Mouse (Mus musculus) liver, embryonic 16.5 days (tissue): ENCODE measurements around the gene Ypel5. TPM values are rescaled to one million over a fixed set of nuclear protein-coding genes. Genes with fewer than 3 reads are reported as not detected.
A peak's percentile ranks its signal among the peaks of the same experiment; 100 is the strongest.

Experiments used
- ATAC-seq: fragments of 200-750 bp; cut with Nextera tagmentation; 2 replicates; pipeline ENCODE4 v1.8.0; 2017; ENCODE audit warnings: low read depth, mild to moderate bottlenecking, moderate number of reproducible peaks, moderate library complexity
- H3K27ac ChIP-seq: fragments of 300-500 bp; sonication (generic); 2 replicates; pipeline ENCODE4 v1.5.1; 2014; ENCODE audit warnings: mild to moderate bottlenecking, low read length
- H3K27me3 ChIP-seq: fragments of 300-500 bp; sonication (generic); 2 replicates; pipeline ENCODE4 v1.6.1; 2014; ENCODE audit warnings: low read depth, low read length, mixed read lengths; ENCODE audit not compliant: control insufficient read depth, insufficient read depth
- H3K36me3 ChIP-seq: fragments of 300-500 bp; sonication (generic); 2 replicates; pipeline ENCODE4 v1.6.1; 2014; ENCODE audit warnings: mild to moderate bottlenecking; ENCODE audit not compliant: control insufficient read depth, insufficient read depth
- H3K4me1 ChIP-seq: fragments of 300-500 bp; sonication (generic); 2 replicates; pipeline ENCODE4 v1.6.1; 2014; ENCODE audit warnings: low read depth, low read length, mixed read lengths; ENCODE audit not compliant: control insufficient read depth
- H3K4me2 ChIP-seq: fragments of 300-500 bp; sonication (generic); 2 replicates; pipeline ENCODE4 v1.6.1; 2014; ENCODE audit warnings: low read depth, low read length, mixed read lengths
- H3K4me3 ChIP-seq: fragments of 300-500 bp; sonication (generic); 2 replicates; pipeline ENCODE4 v1.5.1; 2014; ENCODE audit warnings: low read depth, mild to moderate bottlenecking, low read length
- H3K9ac ChIP-seq: fragments of 300-500 bp; sonication (generic); 2 replicates; pipeline ENCODE4 v1.6.1; 2014; ENCODE audit warnings: low read depth, low read length
- H3K9me3 ChIP-seq: fragments of 300-500 bp; sonication (generic); replicated peaks from 2 replicates; pipeline ENCODE4 v1.6.1; 2016; ENCODE audit warnings: low read length; ENCODE audit not compliant: control insufficient read depth
- WGBS: fragments of 180-500 bp; shearing (Covaris S2); extraction: QIAGEN DNeasy Blood & Tissue Kit; methylation state at CpG from one replicate; pipeline ENCODE4 v1.1.7; 2014; ENCODE audit not compliant: insufficient replicate concordance; 5-methylcytosine and 5-hydroxymethylcytosine counted together
- polyA plus RNA-seq: library from polyadenylated mRNA; unstranded; fragments of >200 nt; fragmentation: Nextera tagmentation; extraction: Ambion mirVana; gene quantifications from 2 replicates; pipeline ENCODE4 v1.2.1, GENCODE M21; 2015

Ypel5 gene
- 88.3 and 92.7 TPM in 2 replicates for polyA plus RNA-seq

DNA sequence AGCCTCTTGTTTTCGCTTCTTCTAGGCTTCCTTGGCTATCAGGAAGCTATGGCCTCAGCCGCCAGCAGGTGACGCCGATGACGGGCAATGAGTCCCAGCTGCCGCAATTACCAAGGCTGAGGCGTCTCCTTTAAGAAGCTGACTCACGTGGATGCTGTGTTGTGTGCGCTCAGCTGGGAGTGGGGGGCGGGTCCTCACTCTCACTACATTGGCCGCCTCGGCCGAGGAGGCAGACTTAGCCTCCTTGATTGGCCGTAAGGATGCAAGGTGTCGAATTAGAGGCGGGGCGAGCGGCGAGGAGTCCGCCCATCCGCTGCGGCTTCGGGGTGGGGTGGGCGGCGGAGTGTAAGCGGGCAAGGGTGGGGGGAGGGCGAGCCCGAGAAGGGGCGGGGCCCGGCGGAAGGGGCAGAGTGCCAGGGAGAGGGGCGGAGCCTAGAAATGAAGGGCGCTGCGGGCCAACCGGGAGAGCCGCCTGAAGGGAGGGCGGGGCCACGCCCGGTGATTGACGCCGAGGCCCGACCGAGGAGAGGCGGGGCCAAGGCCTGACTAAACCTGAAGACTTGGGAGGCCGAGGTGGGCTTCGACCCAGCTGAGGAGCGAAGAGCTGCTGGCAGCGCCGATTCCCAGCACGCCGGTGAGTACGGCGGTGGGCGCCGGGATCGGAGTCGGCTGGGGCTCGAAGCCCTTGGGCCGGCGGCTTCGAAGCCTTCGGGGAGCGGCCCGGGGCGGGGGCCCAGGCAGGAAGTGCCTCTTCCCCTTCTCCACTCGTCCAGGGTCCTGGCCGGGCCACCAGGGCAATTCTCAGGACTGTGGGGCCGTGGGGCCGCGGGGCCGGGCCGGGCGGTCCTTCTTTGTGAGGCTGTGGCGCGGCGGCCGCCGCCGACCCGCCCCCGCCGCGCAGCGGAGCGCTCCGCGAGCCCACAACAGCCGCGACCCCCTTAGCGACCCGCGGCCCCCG, at the start of gene Ypel5:
TSS of gene Ypel5 (plus strand) at position 296 of the 958 bp plus-strand sequence.
- H3K27ac ChIP-seq = peak within 1 kb of the TSS; percentile 99
- ATAC-seq = peak; percentile 93
- under 1% methylated on average over 79 of the region's 93 CpGs for WGBS
- peak within 1 kb of the TSS; percentile 94 for H3K4me3 ChIP-seq
- H3K4me1 ChIP-seq = peaks cover 16% of the 10 kb centered on the region
- H3K4me2 ChIP-seq = peak within 1 kb of the TSS; percentile 87
- H3K9ac ChIP-seq = peak within 1 kb of the TSS; percentile 100
- peaks cover 3% of the 10 kb centered on the region for H3K36me3 ChIP-seq
- H3K27me3 ChIP-seq = no peaks in the 10 kb centered on the region
- no peaks in the 10 kb centered on the region for H3K9me3 ChIP-seq

GRCm38 (mm10) chr17:72787886-72788436, 48.3 kb upstream of the Ypel5 start:
- 24% methylated on average over 6 of the region's 6 CpGs for WGBS
- Histone ChIP-seq H3K36me3 (no peaks in the 10 kb centered on the region), H3K9me3 (no peaks in the 10 kb centered on the region), H3K4me3 (no peak overlapping the region), H3K27me3 (no peaks in the 10 kb centered on the region), H3K9ac (no peak overlapping the region), H3K4me1 (no peaks in the 10 kb centered on the region), H3K4me2 (no peak overlapping the region), H3K27ac (no peak overlapping the region)
- no peak for ATAC-seq

DNA sequence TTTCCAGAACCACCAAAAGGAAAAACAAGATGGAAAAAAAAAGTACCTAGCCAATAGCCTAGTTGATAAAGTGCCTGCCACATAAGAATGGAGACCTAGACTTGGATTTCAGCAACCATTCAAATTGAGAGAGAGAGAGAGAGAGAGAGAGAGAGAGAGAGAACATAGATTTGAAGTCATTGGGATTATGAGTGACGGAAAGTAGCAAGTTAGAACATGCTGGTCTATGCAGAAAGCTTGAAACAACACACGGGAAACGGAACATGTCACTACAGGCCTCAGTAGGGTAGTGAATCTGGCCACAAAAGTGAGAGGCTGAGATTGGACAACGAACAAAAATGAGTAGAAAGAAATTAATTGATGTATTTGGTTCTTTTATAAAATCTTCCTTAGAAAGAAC, 43.0 kb upstream of the Ypel5 start:
- Histone ChIP-seq H3K9ac (no peak overlapping the region), H3K4me3 (no peak overlapping the region), H3K4me1 (no peaks in the 10 kb centered on the region), H3K4me2 (no peak overlapping the region), H3K9me3 (no peaks in the 10 kb centered on the region), H3K36me3 (no peaks in the 10 kb centered on the region), H3K27ac (no peak overlapping the region), H3K27me3 (no peaks in the 10 kb centered on the region)
- no peak for ATAC-seq
- WGBS = 70% methylated on average over 4 of the region's 4 CpGs

DNA sequence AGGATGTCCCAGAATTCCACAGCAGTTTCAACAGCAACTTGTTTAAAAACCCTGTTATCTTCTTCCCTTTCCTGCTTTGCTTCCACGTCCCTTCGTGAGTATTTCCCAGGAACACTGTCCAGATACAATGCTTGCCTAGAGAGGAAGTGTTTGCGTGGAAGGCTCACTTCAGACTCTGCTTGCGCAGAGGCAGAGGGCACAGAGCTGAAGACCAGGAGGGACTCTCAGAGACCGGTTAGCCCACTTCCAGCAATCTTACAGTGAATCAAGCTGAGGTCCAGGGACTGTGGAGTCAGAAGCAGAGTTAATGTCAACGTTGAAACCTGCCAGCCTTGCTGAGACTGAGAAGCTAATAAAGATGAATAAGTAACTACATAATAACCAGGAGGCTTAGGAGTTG, 41.6 kb upstream of the Ypel5 start:
- Histone ChIP-seq H3K36me3 (no peaks in the 10 kb centered on the region), H3K9me3 (no peaks in the 10 kb centered on the region), H3K27me3 (no peaks in the 10 kb centered on the region), H3K4me3 (no peak overlapping the region), H3K4me2 (no peak overlapping the region), H3K4me1 (no peaks in the 10 kb centered on the region), H3K9ac (no peak overlapping the region), H3K27ac (no peak overlapping the region)
- ATAC-seq = no peak
- 30% methylated on average over 6 of the region's 6 CpGs for WGBS

GRCm38 (mm10) chr17:72795392-72796047, 40.7 kb upstream of the Ypel5 start:
- Histone ChIP-seq H3K4me1 (no peaks in the 10 kb centered on the region), H3K4me3 (no peak overlapping the region), H3K9me3 (no peaks in the 10 kb centered on the region), H3K36me3 (no peaks in the 10 kb centered on the region), H3K27me3 (no peaks in the 10 kb centered on the region), H3K9ac (no peak overlapping the region), H3K27ac (no peak overlapping the region), H3K4me2 (no peak overlapping the region)
- WGBS = 23% methylated on average over 9 of the region's 9 CpGs
- ATAC-seq = no peak

DNA sequence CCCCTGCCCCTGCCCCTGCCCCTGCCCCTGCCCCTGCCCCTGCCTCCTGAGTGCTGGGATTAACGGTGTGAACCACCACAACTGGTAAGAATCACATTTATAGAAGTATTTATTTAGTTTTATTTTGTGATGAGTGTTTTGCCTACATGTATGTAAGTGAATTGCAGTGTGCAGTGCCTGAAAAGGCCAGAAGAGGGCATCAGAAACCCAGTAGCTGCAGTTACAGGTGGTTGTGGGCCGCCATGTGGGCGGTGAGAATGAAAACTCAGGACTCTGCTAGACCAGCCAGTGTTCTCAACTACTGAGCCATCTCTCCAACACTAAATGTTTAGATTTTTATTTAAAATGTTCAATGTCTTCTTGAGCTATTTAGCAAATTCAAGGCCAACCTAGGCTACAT, 39.7 kb upstream of the Ypel5 start:
- H3K27ac ChIP-seq = no peak overlapping the region
- H3K9me3 ChIP-seq = no peaks in the 10 kb centered on the region
- H3K4me1 ChIP-seq = no peaks in the 10 kb centered on the region
- WGBS = 73% methylated on average over 3 of the region's 3 CpGs
- no peak for ATAC-seq
- H3K36me3 ChIP-seq = no peaks in the 10 kb centered on the region
- no peak overlapping the region for H3K9ac ChIP-seq
- no peak overlapping the region for H3K4me3 ChIP-seq
- H3K4me2 ChIP-seq = no peak overlapping the region
- H3K27me3 ChIP-seq = no peaks in the 10 kb centered on the region

DNA sequence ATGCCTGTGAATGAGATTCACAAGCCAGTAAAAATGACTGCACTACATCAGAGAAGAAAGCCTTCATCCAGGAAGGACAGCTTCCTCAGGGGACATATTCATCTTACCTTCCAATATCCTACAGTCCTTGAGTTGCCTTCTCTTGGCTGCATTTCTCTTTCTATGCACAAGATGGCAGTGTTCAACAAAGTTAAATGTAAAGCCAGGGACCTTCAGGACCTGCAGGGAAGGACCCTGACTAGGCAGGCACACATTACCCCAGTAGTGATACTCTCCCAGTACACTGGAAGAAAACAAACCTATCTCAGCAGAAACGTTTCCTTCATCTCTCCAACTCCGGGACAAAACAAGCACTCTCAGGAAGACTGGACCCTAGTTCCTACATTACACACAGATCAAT, 38.4 kb upstream of the Ypel5 start:
- no peaks in the 10 kb centered on the region for H3K27me3 ChIP-seq
- H3K9me3 ChIP-seq = no peaks in the 10 kb centered on the region
- no peak overlapping the region for H3K4me3 ChIP-seq
- ATAC-seq = no peak
- H3K9ac ChIP-seq = no peak overlapping the region
- no peak overlapping the region for H3K27ac ChIP-seq
- H3K4me1 ChIP-seq = no peaks in the 10 kb centered on the region
- H3K36me3 ChIP-seq = no peaks in the 10 kb centered on the region
- no peak overlapping the region for H3K4me2 ChIP-seq
- 14% methylated on average over 2 of the region's 2 CpGs for WGBS

- no peak overlapping the region for H3K4me3 ChIP-seq
- H3K27ac ChIP-seq = no peak overlapping the region
- H3K36me3 ChIP-seq = no peaks in the 10 kb centered on the region
- no peaks in the 10 kb centered on the region for H3K9me3 ChIP-seq
- H3K4me1 ChIP-seq = no peaks in the 10 kb centered on the region
- WGBS = 49% methylated on average over 7 of the region's 7 CpGs
- H3K27me3 ChIP-seq = no peaks in the 10 kb centered on the region
- H3K9ac ChIP-seq = no peak overlapping the region
- no peak for ATAC-seq
- no peak overlapping the region for H3K4me2 ChIP-seq
Measured at GRCm38 (mm10) chr17:72809942-72810654, 26.2 kb upstream of the Ypel5 start.
